Mouse (Mus musculus): ENCODE results near the gene Gm9958.

Gene Gm9958

DNA sequence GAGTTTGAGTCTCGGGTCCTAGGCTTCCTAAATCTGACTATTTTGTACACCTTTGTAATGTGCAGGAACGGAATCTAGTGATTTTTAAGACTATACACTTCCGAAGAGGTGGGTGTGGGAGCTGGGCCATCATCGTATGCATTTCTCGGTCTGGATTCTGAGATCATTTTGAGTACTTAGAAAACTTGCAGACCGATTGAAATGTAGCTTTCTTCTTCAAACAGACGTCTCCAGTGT is at the start of gene Gm9958:
Gene Gm9958, plus strand, starts transcription at position 138 of the 237 bp plus-strand sequence.
- in situ Hi-C loops (cut with MseI, MboI): no loop called here

DNA sequence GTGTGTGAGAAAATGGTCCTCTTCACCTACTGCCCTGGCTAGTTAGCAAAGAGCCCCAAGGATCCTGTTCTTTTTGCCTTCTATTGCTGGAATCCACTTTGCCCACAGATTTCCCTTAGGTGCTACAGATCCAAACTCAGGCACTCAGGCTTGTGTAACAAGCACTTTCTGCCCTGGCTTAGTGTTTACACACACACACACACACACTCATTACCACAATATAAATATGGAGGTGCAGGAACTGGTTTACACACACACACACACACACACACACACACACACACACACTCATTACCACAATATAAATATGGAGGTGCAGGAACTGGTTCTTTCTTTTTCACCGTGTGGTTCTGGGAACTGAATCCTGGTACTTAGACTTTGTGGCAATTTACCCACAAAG is 35.9 kb upstream of the Gm9958 start:
- in situ Hi-C loops (cut with MseI, MboI): no loop called here

DNA sequence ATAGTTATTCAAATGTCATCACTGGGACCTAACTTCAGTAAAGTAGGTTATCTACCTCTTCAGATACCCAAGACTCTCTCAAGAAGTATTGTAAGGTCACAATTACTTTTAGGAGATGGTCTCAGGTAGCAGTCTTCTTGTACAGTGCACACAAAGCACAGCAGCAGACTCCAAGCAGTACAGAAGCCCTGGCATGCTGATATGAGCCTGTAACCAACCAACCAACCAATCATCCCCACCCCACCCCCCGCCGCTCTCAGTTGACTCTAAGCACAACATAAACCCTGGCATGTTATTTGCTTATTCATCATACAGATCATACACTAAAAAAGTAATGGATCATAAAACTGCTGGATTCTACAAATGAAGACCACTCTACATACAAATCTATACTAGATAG is 34.5 kb upstream of the Gm9958 start:
- in situ Hi-C loops (cut with MseI, MboI): no loop called here

DNA sequence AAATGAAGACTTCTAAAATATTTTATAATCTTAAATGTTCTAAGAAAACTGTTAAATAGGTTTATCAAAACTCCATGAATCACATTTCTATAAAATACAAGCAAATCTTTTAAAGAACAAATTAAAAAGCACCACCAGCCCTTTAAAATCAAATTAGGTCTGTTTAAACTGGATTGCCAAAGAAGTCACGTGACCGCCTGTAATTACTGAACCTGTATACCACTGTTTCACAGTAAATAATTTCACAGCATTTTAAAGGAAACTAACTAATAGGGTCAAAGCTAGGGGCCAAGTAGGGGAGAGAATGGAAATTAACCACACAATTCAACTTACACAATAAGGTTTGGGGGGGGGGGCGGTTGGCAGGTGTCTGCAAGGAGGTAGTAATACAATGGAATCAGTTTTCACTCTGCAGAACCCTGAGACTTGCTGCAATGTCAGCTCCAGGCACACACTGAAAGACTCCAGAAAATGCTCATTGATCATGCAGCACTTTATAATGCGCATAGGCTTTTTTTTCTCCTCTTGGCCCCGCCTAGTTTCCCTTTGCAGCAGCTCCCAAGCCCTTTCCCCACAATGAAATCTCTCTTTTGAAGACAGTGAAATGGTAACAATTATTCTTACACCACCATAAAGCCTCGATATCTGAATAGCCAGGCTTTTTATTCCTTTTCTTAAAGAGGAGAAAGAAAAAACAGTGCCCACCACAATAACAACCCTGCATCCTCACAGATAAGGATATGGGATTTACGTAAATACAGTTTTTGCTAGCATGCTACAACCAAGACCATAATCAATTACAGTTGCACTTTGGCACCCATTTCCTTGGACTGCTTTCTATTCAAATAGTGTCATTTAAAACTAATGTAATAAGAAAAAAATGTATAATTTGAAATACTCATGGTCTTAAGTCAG is 28.6 kb upstream of the Gm9958 start:
- in situ Hi-C loops (cut with MseI, MboI): no loop called here

DNA sequence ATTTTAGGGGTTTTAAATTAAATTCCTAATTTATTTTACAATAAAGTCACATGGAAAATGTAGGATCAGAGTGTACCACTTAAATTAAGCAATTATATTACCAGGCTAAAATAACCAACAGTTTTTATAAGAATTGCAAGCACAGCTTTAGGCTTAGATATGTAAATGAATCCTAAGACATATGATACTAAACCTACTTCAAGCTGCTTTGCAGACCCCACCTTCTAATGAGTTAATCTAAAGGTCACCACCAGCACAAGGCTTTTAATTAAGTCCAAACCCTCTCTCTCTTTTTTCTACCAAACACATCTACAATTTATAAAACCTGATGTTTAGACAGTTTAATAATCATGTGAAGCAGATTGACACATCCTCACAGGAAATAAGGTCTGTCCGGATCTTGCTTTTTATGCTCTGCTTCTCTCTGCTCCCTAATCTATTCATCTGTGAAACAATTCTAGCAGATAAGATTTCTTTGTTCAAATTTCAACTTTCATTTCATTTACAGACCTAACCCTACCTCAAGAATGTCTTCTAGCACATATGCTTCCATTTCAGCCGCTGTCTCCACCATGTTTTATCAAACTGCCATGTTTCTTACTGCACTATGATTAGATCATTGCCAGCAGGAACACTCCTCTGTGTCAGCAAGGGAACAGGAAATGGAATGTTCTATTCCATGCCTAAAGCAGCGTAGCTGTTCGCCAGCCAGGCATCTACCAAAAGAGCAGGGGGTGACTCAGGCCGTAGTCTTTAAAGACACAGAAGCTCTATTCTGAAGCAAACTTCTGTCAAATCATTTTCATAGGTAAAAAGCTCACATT is 27.7 kb upstream of the Gm9958 start:
- in situ Hi-C loops (cut with MseI, MboI): no loop called here

DNA sequence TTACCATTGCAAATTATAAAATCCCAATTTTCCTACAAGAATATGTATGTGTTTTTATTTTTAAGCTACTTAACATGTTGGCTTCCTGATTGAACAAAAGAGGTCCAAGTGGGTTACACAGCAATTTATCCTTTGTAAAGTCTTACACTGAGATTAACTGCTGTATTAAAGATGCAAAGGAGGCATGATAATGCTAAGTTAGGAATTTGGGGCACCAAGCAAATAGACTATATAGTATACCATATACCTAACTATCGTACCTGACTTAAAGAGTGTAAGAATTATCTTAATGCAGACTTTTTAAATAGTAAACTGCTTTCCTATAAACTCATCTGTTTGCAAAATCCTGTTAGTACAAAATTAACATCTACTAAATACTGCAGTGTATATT is 27.1 kb upstream of the Gm9958 start:
- in situ Hi-C loops (cut with MseI, MboI): no loop called here

DNA sequence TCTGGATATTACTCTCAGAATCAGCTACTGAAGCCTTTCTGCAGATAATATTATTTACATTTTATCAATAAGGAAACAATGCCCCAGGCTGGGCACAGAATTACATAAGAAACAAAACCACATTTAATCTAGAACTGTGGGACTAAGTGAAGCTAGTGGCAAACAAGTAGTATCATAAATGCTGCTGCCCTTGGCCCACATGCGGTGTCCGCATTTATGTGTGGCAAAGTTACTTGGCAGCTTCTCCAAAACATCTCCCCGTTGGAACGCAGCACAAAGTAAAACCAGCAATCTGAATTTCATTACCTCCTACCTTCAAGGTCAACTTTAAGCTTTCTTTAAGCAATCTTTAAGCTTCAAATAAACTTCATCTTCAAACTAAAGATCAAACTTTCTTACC is 26.2 kb upstream of the Gm9958 start:
- in situ Hi-C loops (cut with MseI, MboI): no loop called here

DNA sequence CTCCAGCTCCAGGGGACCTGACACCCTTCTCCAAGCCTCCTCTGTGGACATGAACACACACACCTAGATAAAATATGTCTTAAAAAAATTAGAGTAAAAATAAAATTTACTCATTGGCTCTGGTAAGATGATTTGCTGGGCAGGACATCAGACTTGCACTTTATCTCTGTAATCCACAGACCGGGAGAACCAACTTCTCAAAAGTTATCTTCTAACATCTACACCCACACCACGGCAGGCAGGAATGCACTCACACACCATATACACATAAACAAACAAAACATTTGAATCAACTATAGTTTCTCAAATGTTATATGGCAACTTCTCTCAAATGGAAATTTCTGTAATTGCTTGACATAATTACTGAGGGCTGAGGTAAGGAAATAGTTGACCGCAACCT is 20.1 kb upstream of the Gm9958 start:
- in situ Hi-C loops (cut with MseI, MboI): no loop called here

DNA sequence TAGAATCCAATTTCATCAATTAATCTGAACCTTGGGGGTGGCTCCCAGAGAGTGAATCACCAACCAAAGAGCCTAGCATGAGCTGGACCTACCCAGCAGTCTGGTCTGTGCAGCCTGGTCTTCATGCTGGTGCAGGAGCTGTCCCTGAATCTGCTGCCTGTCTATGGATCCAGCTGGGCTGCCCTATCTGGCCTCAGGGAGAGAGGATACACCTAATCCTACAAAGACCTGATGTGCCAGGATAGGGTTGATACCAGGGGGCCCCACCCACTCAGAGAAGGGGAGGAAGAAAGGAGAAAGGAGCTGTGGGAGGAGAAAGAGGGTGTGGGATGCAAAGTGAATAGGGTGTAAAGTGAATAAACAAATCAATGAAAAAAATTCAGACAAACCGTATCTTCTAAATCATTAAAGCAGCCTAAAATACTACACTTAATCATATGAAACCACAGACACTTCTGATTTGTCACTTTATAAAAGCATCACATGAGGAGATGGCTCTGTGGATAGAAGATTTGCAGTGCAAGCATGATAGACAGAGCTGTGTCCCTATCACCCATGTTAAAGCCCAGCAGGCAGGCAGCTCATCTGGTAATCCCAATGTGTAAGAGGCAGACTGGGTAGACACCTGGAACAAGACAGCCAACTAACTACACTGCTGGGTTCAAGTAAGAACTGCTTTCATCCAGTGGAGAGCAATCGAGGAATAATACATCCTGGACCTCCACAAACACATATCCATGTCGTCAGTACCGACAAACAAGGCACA is 13.3 kb upstream of the Gm9958 start:
- in situ Hi-C loops (cut with MseI, MboI): no loop called here

DNA sequence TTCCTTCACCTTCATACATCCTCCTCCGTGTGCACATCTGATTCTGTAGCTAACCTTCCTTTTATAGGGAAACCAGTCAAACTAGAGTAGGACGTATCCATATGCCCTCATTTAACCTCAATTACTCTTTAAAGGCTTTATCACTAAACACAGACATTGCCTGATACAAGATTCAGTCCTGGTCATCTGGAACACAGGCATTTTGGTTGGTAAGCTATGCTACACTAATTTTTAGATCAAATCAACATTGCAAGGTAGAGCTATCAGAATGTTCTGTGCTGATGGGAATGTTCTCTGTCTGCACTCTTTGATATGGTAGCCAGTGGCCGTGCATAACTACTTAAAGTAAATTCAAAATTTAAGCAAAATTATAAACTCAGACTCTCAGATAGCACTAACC is 11.2 kb upstream of the Gm9958 start:
- in situ Hi-C loops (cut with MseI, MboI): no loop called here

DNA sequence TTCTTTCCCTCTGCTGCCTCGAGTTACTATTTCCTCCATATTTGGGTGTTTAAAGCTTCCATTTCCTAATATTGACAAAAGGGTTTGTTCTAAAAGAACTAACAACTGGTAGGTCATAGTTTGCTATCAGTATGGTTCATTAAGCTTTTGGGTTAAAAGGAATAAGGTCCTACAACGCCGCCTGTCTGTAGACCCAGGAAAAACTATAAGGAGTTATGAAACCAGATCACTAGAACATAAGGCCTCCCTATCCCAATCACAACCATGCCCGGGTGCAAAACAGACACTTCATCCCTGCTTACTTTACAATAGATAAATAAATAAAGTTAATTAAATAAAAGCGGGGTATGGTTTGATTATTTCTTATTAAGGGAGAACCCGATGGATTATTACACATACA is 2.5 kb upstream of the Gm9958 start:
- in situ Hi-C loops (cut with MseI, MboI): no loop called here

DNA sequence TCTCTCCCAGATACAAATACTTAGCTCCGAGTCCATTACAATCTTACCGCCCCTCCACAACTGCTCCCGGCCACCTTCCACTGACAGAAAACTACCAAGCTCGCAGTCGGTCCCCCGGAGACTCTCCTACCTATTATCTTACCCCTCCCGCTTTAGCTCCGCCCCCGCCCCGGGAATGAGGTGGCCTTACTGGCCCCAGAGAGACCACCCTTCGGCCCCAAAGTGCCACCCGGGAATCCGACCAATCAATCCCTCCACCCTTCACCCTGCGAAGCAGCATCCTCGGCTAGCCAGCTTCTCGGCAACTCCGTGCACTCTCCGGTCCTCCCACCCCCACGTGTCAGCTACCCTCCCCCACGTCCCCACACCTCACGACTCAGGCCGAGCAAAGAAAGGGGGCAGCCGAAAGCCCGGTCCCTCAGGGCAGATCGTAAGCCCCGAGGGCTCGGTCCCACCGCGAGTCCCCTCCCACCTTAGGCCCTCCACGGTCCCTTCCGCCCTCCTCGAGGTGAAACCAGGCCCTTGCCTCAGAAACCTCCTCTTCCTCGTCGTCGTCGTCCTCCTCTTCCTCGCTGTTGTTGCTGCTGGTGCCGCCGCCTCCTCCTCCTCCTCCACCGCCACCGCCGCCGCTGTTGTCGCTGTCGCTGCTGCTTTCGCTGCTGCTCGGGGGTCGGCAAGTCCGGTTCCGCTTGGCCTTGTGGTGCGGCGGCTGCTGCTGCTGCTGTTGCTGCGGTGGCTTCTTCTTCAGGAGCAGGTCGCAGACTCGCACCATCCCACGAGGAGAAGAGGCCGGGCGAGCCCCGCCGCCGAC is 1.7 kb upstream of the Gm9958 start:
- in situ Hi-C loops (cut with MseI, MboI): no loop called here

DNA sequence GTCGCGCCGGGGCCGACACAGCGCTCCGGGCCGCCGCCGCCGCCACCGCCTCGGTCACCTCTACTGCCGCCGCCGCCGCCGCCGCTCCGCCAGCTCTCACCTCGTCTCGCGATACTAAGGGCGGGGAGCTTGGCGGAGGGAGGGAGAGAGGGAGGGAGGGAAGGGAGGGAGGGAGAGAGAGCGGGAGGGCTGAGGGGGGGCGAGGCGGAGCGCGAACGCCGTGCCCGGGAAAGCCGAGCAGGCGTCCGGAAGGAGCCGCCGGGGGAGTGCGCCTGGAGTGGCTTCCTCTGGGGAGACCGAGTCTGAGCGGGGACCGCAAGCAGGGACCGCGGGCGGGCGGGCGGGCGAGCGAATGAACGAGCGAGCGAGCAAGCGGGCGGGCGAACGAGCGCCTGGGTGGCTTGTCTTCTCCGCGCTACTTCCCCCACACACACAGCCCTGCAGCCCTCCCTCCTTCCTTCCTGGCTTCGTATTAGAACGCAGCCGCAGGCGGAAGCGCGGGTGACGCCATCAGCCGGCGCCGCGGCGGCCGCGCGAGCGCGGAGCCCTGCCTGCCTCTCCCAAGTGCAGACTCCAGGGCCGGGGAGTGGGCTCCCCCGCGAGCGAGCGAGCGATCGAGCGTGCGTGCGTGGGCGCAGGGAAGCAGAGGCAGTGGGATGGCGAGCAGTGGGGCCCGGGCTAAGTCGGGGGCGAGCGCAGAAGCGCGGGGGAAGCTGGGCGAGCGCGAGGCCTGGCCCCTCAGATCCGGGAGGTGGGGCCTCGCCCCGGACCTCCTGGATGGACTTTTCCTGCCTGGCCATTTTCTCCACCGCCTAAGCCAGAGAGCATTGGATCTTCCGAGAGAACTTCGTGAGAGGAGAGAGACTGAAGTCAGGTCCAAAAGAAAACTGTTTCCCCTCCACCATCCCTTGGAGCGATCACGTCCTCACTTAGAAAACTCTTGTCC is 610 bp upstream of the Gm9958 start, which contains the start of gene Ankrd17:
Gene Ankrd17, minus strand, starts transcription at position 457 of the 946 bp plus-strand sequence.
- in situ Hi-C loops (cut with MseI, MboI): no loop called here

DNA sequence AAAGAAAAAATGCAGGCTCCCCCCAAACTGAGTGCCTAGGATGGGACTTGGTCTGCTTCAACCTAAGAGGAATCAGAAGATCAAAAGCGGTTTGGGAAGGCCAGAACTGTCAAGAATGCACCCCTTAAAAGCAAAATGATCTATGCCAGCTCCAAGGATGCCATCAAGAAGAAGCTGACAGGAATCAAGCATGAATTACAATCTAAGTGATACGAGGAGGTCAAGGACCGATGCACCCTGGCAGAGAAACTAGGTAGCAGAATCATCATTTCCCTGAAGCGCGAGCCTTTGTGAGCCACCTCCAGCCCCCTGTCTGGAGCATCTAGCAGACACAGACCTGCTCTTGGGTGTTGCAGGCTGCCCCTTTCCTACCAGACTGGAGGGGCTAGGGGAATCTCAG is 3.4 kb downstream of the Gm9958 start:
- in situ Hi-C loops (cut with MseI, MboI): no loop called here

DNA sequence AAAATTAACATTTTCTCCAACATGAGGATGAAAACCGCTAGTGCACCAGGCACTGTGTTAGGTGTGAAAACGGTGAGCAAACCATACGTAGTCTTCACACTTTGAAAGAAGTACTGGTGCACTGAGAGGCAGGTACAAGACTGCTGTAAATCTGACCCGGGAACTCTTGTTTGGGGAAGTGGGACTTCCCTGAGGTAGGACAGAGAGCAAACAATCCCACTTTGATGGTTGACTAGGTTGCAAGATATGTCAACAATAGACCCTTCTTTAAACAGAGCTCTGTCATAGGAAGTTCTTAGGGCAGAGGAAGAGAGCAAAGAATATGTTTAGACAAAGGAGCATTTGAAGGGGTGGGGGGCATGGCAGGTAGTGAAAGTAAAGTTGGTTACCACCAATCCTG is 6.7 kb downstream of the Gm9958 start:
- in situ Hi-C loops (cut with MseI, MboI): no loop called here

DNA sequence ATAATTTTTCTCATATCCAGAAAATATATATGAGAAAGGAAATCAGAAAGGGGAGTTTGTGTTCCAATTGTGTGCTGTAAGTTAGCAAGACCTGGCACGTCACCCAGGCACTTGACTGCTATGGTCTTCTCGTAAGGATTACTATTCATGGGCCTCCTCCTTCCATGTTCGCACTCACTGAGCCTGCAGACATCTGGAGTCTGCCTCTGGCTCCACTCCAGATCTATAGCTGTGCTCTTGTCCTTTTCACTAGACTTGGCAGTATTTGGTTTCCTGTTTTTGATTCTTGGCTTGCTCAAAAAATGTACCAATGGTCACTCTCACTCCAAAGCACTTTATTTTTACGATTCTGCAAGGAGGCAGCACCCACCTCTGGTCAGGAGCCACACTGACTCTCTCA is 14.5 kb downstream of the Gm9958 start:
- in situ Hi-C loops (cut with MseI, MboI): loop anchor here in 1 of 2 experiments (25.0 kb wide), 1 partner anchor 206 kb away; no protein-coding TSS in a partner anchor

DNA sequence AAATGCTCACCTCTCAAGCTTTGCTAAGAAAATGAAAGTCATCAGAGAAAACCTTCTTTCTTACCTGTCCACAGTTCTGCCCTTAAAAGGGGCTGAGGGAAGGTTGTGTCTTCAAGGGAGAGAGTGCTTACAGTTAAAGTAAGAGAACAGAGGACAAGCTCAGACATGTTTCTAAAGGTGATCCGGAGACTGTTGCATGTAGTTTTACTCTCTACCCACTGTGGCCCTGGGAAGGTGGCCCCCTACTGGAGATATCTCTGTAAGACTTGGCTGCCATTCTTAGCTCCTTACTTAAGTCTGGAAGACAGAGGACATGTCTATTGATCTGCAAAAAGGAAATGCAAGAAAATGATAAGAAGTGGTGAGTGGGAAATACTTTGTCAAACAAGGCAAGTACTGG is 16.1 kb downstream of the Gm9958 start:
- in situ Hi-C loops (cut with MseI, MboI): loop anchor here in 1 of 2 experiments (25.0 kb wide), 1 partner anchor 204 kb away; no protein-coding TSS in a partner anchor

DNA sequence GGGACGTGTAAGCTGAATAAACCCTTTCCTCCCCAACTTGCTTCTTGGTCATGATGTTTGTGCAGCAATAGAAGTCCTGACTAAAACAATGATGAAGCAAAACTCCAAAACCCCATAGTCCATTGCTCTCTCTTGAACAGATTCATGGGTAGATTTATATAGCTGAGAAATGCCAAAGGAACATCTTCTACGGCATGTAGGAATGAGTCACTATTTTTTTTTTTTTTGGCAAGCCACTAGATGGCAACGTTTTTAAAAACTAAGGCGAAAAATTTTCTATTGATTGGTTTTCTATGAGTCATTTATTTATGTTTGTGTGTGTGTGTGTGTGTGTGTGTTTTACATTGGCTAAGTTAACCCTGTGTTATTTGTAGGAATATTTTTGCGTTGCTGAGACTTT is 26.8 kb downstream of the Gm9958 start:
- in situ Hi-C loops (cut with MseI, MboI): loop anchor here in 1 of 2 experiments (25.0 kb wide), 1 partner anchor 194 kb away; no protein-coding TSS in a partner anchor

DNA sequence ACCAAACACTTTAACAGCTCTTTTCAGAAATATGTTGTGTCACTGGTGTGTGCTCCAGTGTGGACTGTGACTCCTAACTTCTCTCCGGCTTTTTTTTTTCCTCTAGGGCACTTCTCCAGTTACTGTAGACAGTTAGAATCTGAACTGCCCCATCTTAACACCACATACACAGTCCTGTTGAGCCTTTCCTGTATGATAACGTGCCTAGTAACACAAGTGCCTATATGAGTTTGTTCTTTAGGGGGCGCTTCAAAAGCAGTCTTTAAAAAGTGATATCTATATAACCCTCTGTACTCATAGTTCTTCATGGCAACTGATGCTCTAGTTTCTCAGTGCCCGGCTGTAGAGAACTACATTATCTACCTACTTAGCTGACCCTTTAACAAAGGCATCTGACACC is 27.3 kb downstream of the Gm9958 start:
- in situ Hi-C loops (cut with MseI, MboI): loop anchor here in 1 of 2 experiments (25.0 kb wide), 1 partner anchor 193 kb away; no protein-coding TSS in a partner anchor

DNA sequence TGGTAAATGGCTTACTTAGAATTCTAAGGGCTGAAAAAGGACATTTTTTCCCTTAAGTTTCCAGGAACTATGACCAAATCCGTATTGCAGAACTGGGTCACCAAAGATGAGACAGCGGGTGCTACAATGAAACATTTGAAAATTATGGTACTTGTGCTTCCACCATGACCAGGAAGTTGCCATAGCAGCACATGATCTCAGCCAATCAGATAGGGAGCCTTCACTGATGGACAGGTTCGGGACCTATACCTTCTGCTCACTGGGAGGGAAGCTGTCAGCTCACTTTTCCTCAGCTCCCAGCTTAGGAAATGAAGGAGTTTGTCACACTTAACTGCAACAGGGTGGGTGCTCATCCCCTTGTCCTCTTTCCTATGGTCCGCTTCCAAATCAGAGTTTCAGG is 29.8 kb downstream of the Gm9958 start:
- in situ Hi-C loops (cut with MseI, MboI): loop anchor here in 1 of 2 experiments (25.0 kb wide), 1 partner anchor 190 kb away; no protein-coding TSS in a partner anchor
